Mouse (Mus musculus) G1E (cell line): ENCODE measurements around the gene Srf.

ENCODE experiments used
- CTCF ChIP-seq: IDR thresholded peaks from 2 replicates; pipeline ENCODE4 v1.5.1; 2012; ENCODE audit warnings: low read depth, low read length, inconsistent platforms, mixed read lengths
- TAL1 ChIP-seq: conservative IDR thresholded peaks from 2 replicates; pipeline ENCODE4 v1.6.1; 2012; ENCODE audit warnings: low read depth, low read length, inconsistent platforms, mixed read lengths

DNA sequence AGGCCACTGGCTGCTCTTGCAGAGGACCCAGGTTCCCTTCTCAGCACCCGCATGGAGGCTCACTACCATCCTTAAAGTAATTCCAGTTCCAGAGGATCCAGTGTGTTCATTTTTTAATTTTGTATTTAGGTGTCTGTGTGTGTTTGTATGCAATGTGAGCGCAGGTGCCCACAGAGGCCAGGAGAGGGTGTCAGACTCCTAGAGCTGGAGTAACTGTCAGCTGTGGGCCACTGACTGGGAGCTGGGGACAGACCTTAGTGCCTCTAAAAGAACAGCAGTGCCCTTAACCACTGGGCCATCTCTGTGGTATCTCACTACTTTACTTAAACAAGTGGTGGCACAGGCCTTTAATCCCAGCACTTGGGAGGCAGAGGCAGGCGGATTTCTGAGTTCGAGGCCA lies 47.3 kb upstream of the Srf start:
- TF ChIP-seq CTCF: no peak
- TF ChIP-seq TAL1: no peak
